Mouse (Mus musculus) G1E-ER4 (cell line): Measurements from ENCODE around the gene Zc3h12d. TPM values are rescaled to one million over a fixed set of nuclear protein-coding genes. Genes with fewer than 3 reads are reported as not detected.

Experiments used
- GATA1 ChIP-seq: IDR thresholded peaks from one replicate; pipeline ENCODE4 v1.8.0; 2012; ENCODE audit warnings: low read length, inconsistent platforms
- polyA plus RNA-seq: library from polyadenylated mRNA; stranded (reverse); fragments of >175 nt; gene quantifications from 2 replicates; pipeline ENCODE4 v1.2.3, GENCODE M21; 2012

Gene Zc3h12d
- polyA plus RNA-seq, 1 experiment: not detected

DNA sequence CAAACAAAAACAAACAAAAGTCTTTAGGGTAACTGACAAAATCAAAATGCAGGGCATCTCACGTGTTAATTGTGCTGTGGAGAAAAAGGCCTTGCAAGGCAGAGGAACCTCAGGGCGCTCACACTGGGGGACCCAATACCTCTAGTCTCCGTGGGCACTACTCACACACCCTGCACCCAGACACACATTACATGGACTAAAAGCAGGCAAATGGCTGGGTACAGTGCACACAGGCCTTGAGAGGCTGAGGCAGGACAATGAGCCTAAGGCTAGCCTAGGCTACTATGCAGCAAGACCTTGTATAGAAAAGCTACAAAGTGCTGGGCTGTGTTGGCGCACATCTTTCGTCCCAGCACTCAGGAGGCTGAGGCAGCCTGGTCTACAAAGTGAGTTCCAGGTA lies 71.9 kb downstream of the Zc3h12d start:
- TF ChIP-seq GATA1: no peak

DNA sequence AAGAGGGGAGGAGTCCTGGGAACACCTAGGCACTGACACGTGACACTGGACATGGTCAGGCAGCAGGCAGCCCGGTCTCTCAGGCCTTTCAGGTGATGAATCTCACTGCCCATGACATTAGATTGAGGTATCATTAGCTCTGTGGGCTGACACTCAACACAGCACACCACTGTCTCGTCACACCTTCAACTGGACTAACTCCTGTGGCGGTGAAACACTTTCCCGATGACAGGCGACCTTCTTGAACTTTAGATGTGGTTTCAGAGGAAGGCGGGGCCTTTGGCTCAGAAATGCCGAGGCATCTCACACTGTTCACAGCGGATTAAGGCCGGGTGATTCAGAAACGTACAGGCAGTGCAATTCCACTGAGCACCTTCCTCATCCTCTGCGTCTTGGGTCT lies 74.9 kb downstream of the Zc3h12d start:
- TF ChIP-seq GATA1: no peak

DNA sequence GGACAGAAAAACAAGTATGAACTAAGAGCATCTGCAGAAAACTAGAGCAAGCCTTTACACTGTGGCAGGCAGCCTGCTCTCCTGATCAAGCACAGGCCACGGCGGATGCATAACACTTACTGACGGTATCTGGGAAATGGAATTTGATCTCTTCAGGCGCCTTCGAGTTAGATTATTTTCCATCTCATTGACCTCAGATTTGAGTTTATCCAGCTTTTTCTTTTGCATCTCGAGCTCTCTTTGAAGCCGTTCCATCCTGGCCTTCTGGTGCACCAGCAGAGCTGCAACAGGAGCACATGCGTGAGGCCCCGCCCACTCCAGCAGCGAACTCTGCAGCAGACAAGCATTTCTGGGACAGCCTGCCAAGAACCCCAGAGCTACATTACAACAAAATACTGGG lies 79.0 kb downstream of the Zc3h12d start:
- no peak for TF ChIP-seq GATA1

Other genes with a start within 250 kb of the Zc3h12d start
- gene Lrp11, start 242.7 kb upstream of the Zc3h12d start, polyA plus RNA-seq: not detected in 2 replicates
- gene Nup43, start 165.0 kb upstream of the Zc3h12d start, polyA plus RNA-seq: 1.4 and 1.8 TPM in 2 replicates
- 81.0 and 85.8 TPM in 2 replicates for gene Pcmt1, start 151.3 kb upstream of the Zc3h12d start, polyA plus RNA-seq
- 5.7 and 6.0 TPM in 2 replicates for gene Lats1, start 151.3 kb upstream of the Zc3h12d start, polyA plus RNA-seq
- gene Katna1, start 106.5 kb upstream of the Zc3h12d start, polyA plus RNA-seq: 1.1 and 1.5 TPM in 2 replicates
- gene Ginm1, start 39.6 kb upstream of the Zc3h12d start, polyA plus RNA-seq: 8.0 and 11.0 TPM in 2 replicates
- 1.8 and 6.3 TPM in 2 replicates for gene Ppil4, start 39.6 kb upstream of the Zc3h12d start, polyA plus RNA-seq
- gene Tab2, start 123.8 kb downstream of the Zc3h12d start, polyA plus RNA-seq: 10.8 and 14.7 TPM in 2 replicates